Mouse (Mus musculus) embryonic facial prominence, embryonic 11.5 days (tissue): ENCODE measurements around the gene Dusp10. TPM values are rescaled to one million over a fixed set of nuclear protein-coding genes. Genes with fewer than 3 reads are reported as not detected.

Experiments used
- ATAC-seq: fragments of 200-750 bp; cut with Nextera tagmentation; replicated peaks from 2 replicates; pipeline ENCODE4 v1.8.0; 2017; ENCODE audit warnings: low read depth; ENCODE audit not compliant: insufficient number of reproducible peaks, low FRiP score, low TSS enrichment
- DNase-seq: peaks from one replicate; pipeline ENCODE4 v3.0.0-alpha.2; 2015; ENCODE audit warnings: low spot score
- H3K27ac ChIP-seq: fragments of 300-500 bp; sonication (generic); replicated peaks from 2 replicates; pipeline ENCODE4 v1.5.1; 2014; ENCODE audit warnings: mild to moderate bottlenecking, low read depth, low read length, control low read depth
- H3K27me3 ChIP-seq: fragments of 300-500 bp; sonication (generic); 2 replicates; pipeline ENCODE4 v1.6.1; 2014; ENCODE audit warnings: mild to moderate bottlenecking, low read length, moderate library complexity, mixed read lengths; ENCODE audit not compliant: control insufficient read depth, insufficient read depth
- H3K36me3 ChIP-seq: fragments of 300-500 bp; sonication (generic); replicated peaks from 2 replicates; pipeline ENCODE4 v1.6.1; 2014; ENCODE audit warnings: low read depth, mild to moderate bottlenecking, low read length, moderate library complexity, mixed read lengths; ENCODE audit not compliant: control insufficient read depth, insufficient read depth
- H3K4me1 ChIP-seq: fragments of 300-500 bp; sonication (generic); 2 replicates; pipeline ENCODE4 v1.6.1; 2014; ENCODE audit warnings: low read length, mixed read lengths; ENCODE audit not compliant: control insufficient read depth, insufficient read depth
- H3K4me2 ChIP-seq: fragments of 300-500 bp; sonication (generic); 2 replicates; pipeline ENCODE4 v1.6.1; 2014; ENCODE audit warnings: low read depth, mild to moderate bottlenecking, control low read depth, low read length, moderate library complexity
- H3K4me3 ChIP-seq: fragments of 300-500 bp; sonication (generic); 2 replicates; pipeline ENCODE4 v1.5.1; 2014; ENCODE audit warnings: low read depth, low read length, control low read depth
- H3K9ac ChIP-seq: fragments of 300-500 bp; sonication (generic); replicated peaks from 2 replicates; pipeline ENCODE4 v1.6.1; 2014; ENCODE audit warnings: mild to moderate bottlenecking, control low read depth, low read length
- H3K9me3 ChIP-seq: fragments of 300-500 bp; sonication (generic); replicated peaks from 2 replicates; pipeline ENCODE4 v1.6.1; 2016; ENCODE audit warnings: mild to moderate bottlenecking, low read length, inconsistent platforms, mixed read lengths; ENCODE audit not compliant: control insufficient read depth
- WGBS: fragments of 180-500 bp; shearing (Covaris S2); extraction: QIAGEN DNeasy Blood & Tissue Kit; methylation state at CpG from one replicate; pipeline ENCODE4 v1.1.7; 2014; 5-methylcytosine and 5-hydroxymethylcytosine counted together
- polyA plus RNA-seq: library from polyadenylated mRNA; unstranded; fragments of >200 nt; fragmentation: Nextera tagmentation; extraction: Ambion mirVana; gene quantifications from 2 replicates; pipeline ENCODE4 v1.2.1, GENCODE M21; 2014

Dusp10 gene
- polyA plus RNA-seq, 1 experiment from 2014 or later, result 4.6 TPM

- DNase-seq, result no peak
- H3K9me3 ChIP-seq, result no peaks in the 10 kb centered on the region
- no peaks in the 10 kb centered on the region for H3K36me3 ChIP-seq
- no peak overlapping the region for H3K9ac ChIP-seq
- H3K4me2 ChIP-seq, result no peak overlapping the region
- no peaks in the 10 kb centered on the region for H3K27me3 ChIP-seq
- WGBS, result 50% methylated on average over 6 of the region's 6 CpGs
- no peak overlapping the region for H3K27ac ChIP-seq
- H3K4me3 ChIP-seq, result no peak overlapping the region
- no peaks in the 10 kb centered on the region for H3K4me1 ChIP-seq
- ATAC-seq, result peak; percentile 59; the same call in 1 of the 2 replicates
Measured at GRCm38 (mm10) chr1:184019042-184019721, 6.1 kb downstream of the Dusp10 start.

DNA sequence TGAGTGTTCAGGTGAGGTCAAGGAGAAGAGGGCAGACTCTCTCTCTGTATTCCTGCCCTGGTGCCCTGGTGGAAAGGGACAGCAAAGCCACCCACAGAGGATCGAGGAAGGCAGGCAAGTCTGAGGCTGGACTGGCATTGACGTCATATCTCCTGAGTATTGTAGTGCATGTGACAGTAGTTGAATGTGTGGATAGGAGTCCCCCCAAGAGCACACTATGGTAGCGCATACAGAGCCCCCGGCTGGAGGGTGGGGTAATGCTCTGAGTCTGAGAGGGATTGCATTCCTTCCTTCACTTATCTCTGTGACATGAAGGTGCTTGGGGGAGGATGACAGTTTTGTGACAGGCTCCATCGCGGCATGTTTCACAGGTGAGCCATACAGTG is 6.6 kb downstream of the Dusp10 start:
- Histone ChIP-seq H3K4me2 (no peak overlapping the region), H3K4me3 (no peak overlapping the region), H3K4me1 (no peaks in the 10 kb centered on the region), H3K9ac (no peak overlapping the region), H3K27ac (no peak overlapping the region), H3K9me3 (no peaks in the 10 kb centered on the region), H3K36me3 (no peaks in the 10 kb centered on the region), H3K27me3 (no peaks in the 10 kb centered on the region)
- WGBS, result 37% methylated on average over 6 of the region's 6 CpGs
- 0 out of 2 replicates have a peak, but pooled peaks have one; percentile 34 for ATAC-seq
- no peak for DNase-seq

GRCm38 (mm10) chr1:184023971-184024370 is 10.9 kb downstream of the Dusp10 start:
- Histone ChIP-seq H3K27ac (no peak overlapping the region), H3K9me3 (no peaks in the 10 kb centered on the region), H3K4me3 (no peak overlapping the region), H3K4me1 (no peaks in the 10 kb centered on the region), H3K4me2 (no peak overlapping the region), H3K9ac (no peak overlapping the region), H3K36me3 (no peaks in the 10 kb centered on the region), H3K27me3 (no peaks in the 10 kb centered on the region)
- WGBS, result 47% methylated on average over 2 of the region's 2 CpGs
- ATAC-seq (no peak), DNase-seq (no peak)

DNA sequence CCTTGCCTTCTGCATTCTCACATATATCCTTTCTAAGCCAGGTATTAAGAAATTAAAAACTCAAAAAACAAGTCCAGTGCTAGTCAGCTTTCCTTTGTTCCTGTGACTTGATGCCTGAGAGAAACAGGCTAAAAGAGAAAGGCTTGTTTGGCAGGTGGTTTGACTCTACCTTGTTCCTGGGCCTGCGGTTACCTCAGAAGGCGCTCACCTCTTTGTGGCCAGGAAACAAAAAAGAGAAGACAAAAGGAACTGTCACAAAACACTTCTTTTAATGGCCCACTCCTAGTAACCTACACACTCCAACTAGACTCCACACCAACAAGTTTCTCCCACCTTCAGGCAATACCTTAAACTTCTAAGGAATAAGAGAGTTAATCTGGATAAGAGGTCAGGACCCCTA is 11.5 kb downstream of the Dusp10 start:
- H3K27ac ChIP-seq, result no peak overlapping the region
- H3K36me3 ChIP-seq, result no peaks in the 10 kb centered on the region
- H3K9me3 ChIP-seq, result no peaks in the 10 kb centered on the region
- H3K27me3 ChIP-seq, result no peaks in the 10 kb centered on the region
- no peak overlapping the region for H3K4me2 ChIP-seq
- no peak for ATAC-seq
- no peaks in the 10 kb centered on the region for H3K4me1 ChIP-seq
- no peak overlapping the region for H3K4me3 ChIP-seq
- H3K9ac ChIP-seq, result no peak overlapping the region
- WGBS, result 85% methylated on average over 2 of the region's 2 CpGs
- no peak for DNase-seq

DNA sequence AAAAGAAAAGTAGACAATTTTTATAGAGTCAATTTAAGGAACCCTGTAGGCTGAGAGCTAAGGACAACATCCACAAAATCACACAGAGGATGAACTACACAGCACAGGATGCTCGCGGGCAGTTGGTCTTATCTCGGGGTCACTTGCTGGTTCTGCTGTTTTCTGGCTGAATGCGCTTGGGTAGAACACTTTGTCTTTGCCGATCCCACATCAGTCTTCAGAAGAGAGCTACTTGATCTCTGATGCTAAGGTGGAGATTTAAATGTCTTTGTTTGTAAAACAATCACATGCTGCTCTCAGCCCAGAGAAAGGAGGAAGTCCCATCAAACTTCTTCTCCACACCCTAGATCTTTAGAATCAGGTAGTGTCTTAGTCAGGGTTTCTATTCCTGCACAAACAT is 12.0 kb downstream of the Dusp10 start:
- ATAC-seq (no peak), DNase-seq (no peak)
- Histone ChIP-seq H3K9me3 (no peaks in the 10 kb centered on the region), H3K27ac (no peak overlapping the region), H3K36me3 (no peaks in the 10 kb centered on the region), H3K4me2 (no peak overlapping the region), H3K27me3 (no peaks in the 10 kb centered on the region), H3K4me3 (no peak overlapping the region), H3K4me1 (no peaks in the 10 kb centered on the region), H3K9ac (no peak overlapping the region)
- 91% methylated on average over 5 of the region's 5 CpGs for WGBS

- WGBS, result 89% methylated on average over 3 of the region's 3 CpGs
- Histone ChIP-seq H3K27ac (no peak overlapping the region), H3K27me3 (no peaks in the 10 kb centered on the region), H3K36me3 (no peaks in the 10 kb centered on the region), H3K4me1 (no peaks in the 10 kb centered on the region), H3K9ac (no peak overlapping the region), H3K9me3 (no peaks in the 10 kb centered on the region), H3K4me3 (no peak overlapping the region), H3K4me2 (no peak overlapping the region)
- DNase-seq, result no peak
- no peak for ATAC-seq
Measured at GRCm38 (mm10) chr1:184027039-184027438, 13.9 kb downstream of the Dusp10 start.

DNA sequence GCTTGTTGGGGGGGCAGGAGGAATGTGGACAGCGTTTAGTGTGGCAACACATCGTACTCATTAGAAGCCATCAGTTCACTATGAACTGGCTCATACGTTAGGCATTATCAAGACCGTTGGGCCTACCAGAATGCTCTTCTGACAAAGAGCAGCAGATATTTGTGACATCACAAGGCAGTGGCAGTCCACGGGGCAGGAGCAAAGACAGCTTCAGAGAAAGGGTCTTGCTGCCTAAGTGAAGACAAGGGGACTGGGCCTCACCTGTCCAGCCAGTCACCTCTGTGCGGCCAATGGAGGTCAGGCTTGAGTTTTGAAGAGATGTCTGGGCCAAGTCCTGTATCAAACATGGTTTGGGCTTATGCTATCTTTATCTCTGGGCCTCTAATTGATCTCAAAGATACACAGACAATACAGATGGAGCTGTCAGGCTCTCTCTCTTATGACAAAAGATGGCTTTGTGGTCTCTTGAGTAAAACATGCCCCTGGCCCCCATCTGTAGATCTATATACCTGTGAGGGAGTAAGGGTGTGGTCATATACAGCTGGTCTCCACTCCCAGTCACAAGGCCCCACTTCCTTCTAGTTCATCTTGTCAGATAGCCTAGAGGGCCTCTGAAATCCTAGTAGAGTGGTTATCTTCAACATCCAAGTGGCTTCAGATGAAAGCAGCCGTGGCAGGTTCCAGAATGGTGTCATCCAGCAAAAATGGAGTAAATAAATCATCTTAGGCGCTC is 17.1 kb downstream of the Dusp10 start:
- Histone ChIP-seq H3K9ac (no peak overlapping the region), H3K4me1 (no peaks in the 10 kb centered on the region), H3K4me2 (no peak overlapping the region), H3K27me3 (no peaks in the 10 kb centered on the region), H3K9me3 (no peaks in the 10 kb centered on the region), H3K36me3 (no peaks in the 10 kb centered on the region), H3K27ac (no peak overlapping the region), H3K4me3 (no peak overlapping the region)
- 92% methylated on average over 8 of the region's 8 CpGs for whole genome bisulfite sequencing
- no peak for ATAC-seq
- no peak for DNase-seq

GRCm38 (mm10) chr1:184032682-184033389 is 19.7 kb downstream of the Dusp10 start:
- 20% methylated on average over 19 of the region's 19 CpGs for WGBS
- no peak for ATAC-seq
- H3K4me2 ChIP-seq, result peak overlapping the region; percentile 88
- H3K4me1 ChIP-seq, result no peaks in the 10 kb centered on the region
- no peaks in the 10 kb centered on the region for H3K36me3 ChIP-seq
- DNase-seq, result no peak
- H3K4me3 ChIP-seq, result peak overlapping the region; percentile 61
- no peaks in the 10 kb centered on the region for H3K9me3 ChIP-seq
- peak overlapping the region; percentile 82 for H3K9ac ChIP-seq
- peak overlapping the region; percentile 83 for H3K27ac ChIP-seq
- H3K27me3 ChIP-seq, result no peaks in the 10 kb centered on the region
